Comparison of ENCODE assay signal across 7 mouse cellular contexts in genomic region chr11:94491035-94491748, GRCm38 (mm10). TPM values are rescaled to one million over a fixed set of nuclear protein-coding genes. Genes with fewer than 3 reads are reported as not detected.
DNase-seq lines count a peak whose midpoint lies in the region; ATAC-seq and TF ChIP-seq lines count a peak whose summit lies in the region.

No protein-coding gene starts in this region.

- no peak for ATAC-seq in lung, postnatal 0 days
- ATAC-seq in heart, embryonic 16.5 days (replicated peaks; ENCODE audit: extremely low read depth, insufficient read depth, low FRiP score): no peak

- WGBS in lung, postnatal 0 days: 10% methylated on average over 53 of the region's 55 CpGs
- WGBS in heart, embryonic 16.5 days: 20% methylated on average over 55 of the region's 55 CpGs
- 4% methylated on average over 55 of the region's 55 CpGs for WGBS in limb, embryonic 10.5 days

- H3K27ac ChIP-seq in lung, postnatal 0 days (ENCODE audit: low read length): no peak overlapping the region
- no peak overlapping the region for H3K27ac ChIP-seq in heart, embryonic 16.5 days (ENCODE audit: low read length)
- peak overlapping the region; percentile 83 for H3K27ac ChIP-seq in limb, embryonic 10.5 days

- H3K4me3 ChIP-seq in lung, postnatal 0 days (ENCODE audit: low read depth, low read length): peak overlapping the region; percentile 36
- H3K4me3 ChIP-seq in heart, embryonic 16.5 days (ENCODE audit: low read length): peak overlapping the region; percentile 43
- peak overlapping the region; percentile 62 for H3K4me3 ChIP-seq in limb, embryonic 10.5 days

- TF ChIP-seq EP300 in lung, postnatal 0 days (IDR thresholded peaks at IDR 0.05): no peak

- no peaks in the 10 kb centered on the region for H3K36me3 ChIP-seq in lung, postnatal 0 days (ENCODE audit: insufficient read depth, low read length)
- H3K36me3 ChIP-seq in heart, embryonic 16.5 days (ENCODE audit: control insufficient read depth, insufficient read depth): 0 out of 2 replicates have a peak, but pooled peaks cover 2% of the 10 kb centered on the region
- H3K36me3 ChIP-seq in limb, embryonic 10.5 days: no peaks in the 10 kb centered on the region

- 0 out of 2 replicates have a peak overlapping the region, but pooled peaks have one; percentile 5 for H3K9ac ChIP-seq in lung, postnatal 0 days (replicated peaks; ENCODE audit: low read depth)
- peak overlapping the region; percentile 62 for H3K9ac ChIP-seq in heart, embryonic 16.5 days (ENCODE audit: low read length)

- no peaks in the 10 kb centered on the region for H3K27me3 ChIP-seq in lung, postnatal 0 days (replicated peaks; ENCODE audit: insufficient read depth, low read length)
- peaks cover 20% of the 10 kb centered on the region for H3K27me3 ChIP-seq in heart, embryonic 16.5 days (ENCODE audit: control insufficient read depth, insufficient read depth, low read length)
- peaks cover 56% of the 10 kb centered on the region for H3K27me3 ChIP-seq in limb, embryonic 10.5 days (ENCODE audit: low read depth, poor library complexity, severe bottlenecking)

- H3K9me3 ChIP-seq in lung, postnatal 0 days (ENCODE audit: low read length): no peaks in the 10 kb centered on the region
- no peaks in the 10 kb centered on the region for H3K9me3 ChIP-seq in heart, embryonic 16.5 days (replicated peaks; ENCODE audit: control insufficient read depth, low read length)
- no peaks in the 10 kb centered on the region for H3K9me3 ChIP-seq in limb, embryonic 10.5 days (replicated peaks)

- peak; percentile 56 for DNase-seq in lung, postnatal 0 days (ENCODE audit: low spot score)
- no peak for DNase-seq in lung, adult 18-20 months
- peak; percentile 67 to 77 for DNase-seq in cerebellum, postnatal 14 days
- peak; percentile 76 for DNase-seq in limb, embryonic 10.5 days (ENCODE audit: low spot score)
- peak; percentile 20 to 30 for DNase-seq in natural killer cell, adult 2 months (ENCODE audit: low spot score in 2 of 2)
- DNase-seq in urinary bladder, postnatal 36 days (ENCODE audit: low spot score in 2 of 2): no peak

- H3K4me1 ChIP-seq in lung, postnatal 0 days (ENCODE audit: insufficient read depth, low read depth, low read length): peaks cover 4% of the 10 kb centered on the region; the same call in 1 of the 2 replicates
- peaks cover 10% of the 10 kb centered on the region for H3K4me1 ChIP-seq in heart, embryonic 16.5 days (ENCODE audit: control insufficient read depth, insufficient read depth, low read length)
- H3K4me1 ChIP-seq in limb, embryonic 10.5 days: peaks cover 48% of the 10 kb centered on the region

- no peak for TF ChIP-seq CTCF in lung, postnatal 0 days (IDR thresholded peaks at IDR 0.05)

- H3K4me2 ChIP-seq in lung, postnatal 0 days (replicated peaks; ENCODE audit: low read depth, low read length): peak overlapping the region; percentile 64
- H3K4me2 ChIP-seq in heart, embryonic 16.5 days (ENCODE audit: low read depth, low read length): peak overlapping the region; percentile 62

RNA-seq across cellular contexts. Expression of gene Spata20, which starts 5.2 kb away (rescaled TPM):
- 0.14 TPM in 1 of 2 replicates, not detected in the other for polyA plus RNA-seq in lung, postnatal 0 days (2015; fragmentation: Nextera tagmentation; extraction: Ambion mirVana)
- 0.08 and 0.25 TPM in 2 replicates for polyA plus RNA-seq in heart, embryonic 16.5 days (2015; fragmentation: Nextera tagmentation; extraction: Ambion mirVana)
- polyA plus RNA-seq in limb, embryonic 10.5 days (2016; fragmentation: Nextera tagmentation; extraction: Ambion mirVana): 0.05 TPM in 1 of 2 replicates, not detected in the other

RNA-seq across cellular contexts. Expression of gene Epn3, which starts 8.6 kb away (rescaled TPM):
- 33.2 and 34.5 TPM in 2 replicates for polyA plus RNA-seq in lung, postnatal 0 days (2015; fragmentation: Nextera tagmentation; extraction: Ambion mirVana)
- 13.6 and 17.9 TPM in 2 replicates for polyA plus RNA-seq in heart, embryonic 16.5 days (2015; fragmentation: Nextera tagmentation; extraction: Ambion mirVana)
- polyA plus RNA-seq in limb, embryonic 10.5 days (2016; fragmentation: Nextera tagmentation; extraction: Ambion mirVana): 3.0 and 3.6 TPM in 2 replicates

RNA-seq across cellular contexts. Expression of gene Cacna1g, which starts 17.2 kb away (rescaled TPM):
- polyA plus RNA-seq in lung, postnatal 0 days (2015; fragmentation: Nextera tagmentation; extraction: Ambion mirVana): 1.4 and 3.1 TPM in 2 replicates
- polyA plus RNA-seq in heart, embryonic 16.5 days (2015; fragmentation: Nextera tagmentation; extraction: Ambion mirVana): 5.8 and 7.6 TPM in 2 replicates
- 12.7 and 21.4 TPM in 2 replicates for polyA plus RNA-seq in limb, embryonic 10.5 days (2016; fragmentation: Nextera tagmentation; extraction: Ambion mirVana)

RNA-seq across cellular contexts. Expression of gene Mycbpap, which starts 30.4 kb away (rescaled TPM):
- polyA plus RNA-seq in lung, postnatal 0 days (2015; fragmentation: Nextera tagmentation; extraction: Ambion mirVana): 3.1 and 4.7 TPM in 2 replicates
- 5.7 and 9.1 TPM in 2 replicates for polyA plus RNA-seq in heart, embryonic 16.5 days (2015; fragmentation: Nextera tagmentation; extraction: Ambion mirVana)
- polyA plus RNA-seq in limb, embryonic 10.5 days (2016; fragmentation: Nextera tagmentation; extraction: Ambion mirVana): 2.7 and 5.0 TPM in 2 replicates

RNA-seq across cellular contexts. Expression of gene Rsad1, which starts 57.9 kb away (rescaled TPM):
- 1.6 and 2.3 TPM in 2 replicates for polyA plus RNA-seq in lung, postnatal 0 days (2015; fragmentation: Nextera tagmentation; extraction: Ambion mirVana)
- polyA plus RNA-seq in heart, embryonic 16.5 days (2015; fragmentation: Nextera tagmentation; extraction: Ambion mirVana): 7.3 and 8.0 TPM in 2 replicates
- 3.0 and 4.5 TPM in 2 replicates for polyA plus RNA-seq in limb, embryonic 10.5 days (2016; fragmentation: Nextera tagmentation; extraction: Ambion mirVana)

Comparison
In these comparisons a context has a peak if more than half of its experiments do, and no peak if none do; other contexts are left out.
1. DNase-seq: peak in lung, postnatal 0 days (single experiment), cerebellum, postnatal 14 days (2 of 2), limb, embryonic 10.5 days (single experiment) and natural killer cell, adult 2 months (2 of 2); none in lung, adult 18-20 months (0 of 2) and urinary bladder, postnatal 36 days (0 of 2).
2. Peak in every context shown above with its lines, with median percentiles within 50 percentile points of each other: H3K4me3 ChIP-seq.